Mouse (Mus musculus) WW6 (cell line): Measurements from ENCODE around the gene Cacna1a.

ENCODE experiments used
- DNase-seq: peaks from one replicate; pipeline ENCODE4 v3.0.0-alpha.2; 2013; ENCODE audit warnings: low read depth, low spot score

Gene Cacna1a

DNA sequence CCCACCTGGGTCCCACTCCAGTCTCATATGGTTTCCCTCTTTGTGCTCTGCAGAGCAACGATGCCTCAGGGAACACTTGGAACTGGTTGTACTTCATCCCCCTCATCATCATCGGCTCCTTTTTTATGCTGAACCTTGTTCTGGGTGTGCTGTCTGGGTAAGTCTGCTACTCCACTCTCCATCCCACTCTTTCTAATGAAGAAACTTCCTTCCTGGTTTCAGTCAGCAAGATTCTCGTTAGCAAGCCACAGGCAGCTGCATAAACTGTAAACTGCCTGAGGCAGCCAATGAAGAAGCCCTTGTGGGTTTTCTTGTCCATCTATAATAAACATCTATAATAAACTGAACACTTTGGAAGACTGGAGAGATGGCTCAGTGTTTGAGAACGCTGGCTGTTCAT is 145.1 kb downstream of the Cacna1a start:
- DNase-seq, result no peak

DNA sequence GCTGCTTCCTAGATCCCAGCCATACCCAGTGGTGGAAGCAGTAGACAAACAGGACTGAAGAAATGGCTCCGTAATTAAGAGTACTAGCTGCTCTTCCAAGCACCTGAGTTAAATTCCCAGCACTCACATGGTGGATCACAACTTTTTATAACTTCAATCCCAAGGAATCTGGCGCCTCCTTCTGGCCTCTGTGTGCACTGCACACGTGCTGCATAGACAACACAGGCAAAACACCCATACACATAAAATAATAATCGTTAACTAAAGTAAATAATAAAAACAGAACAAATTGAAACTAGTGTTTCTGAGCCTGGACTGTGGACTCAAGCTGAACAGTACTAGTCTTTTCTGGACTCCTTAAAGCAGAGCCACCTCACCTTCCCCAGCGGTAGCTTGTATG is 148.7 kb downstream of the Cacna1a start:
- no peak for DNase-seq

- DNase-seq, result peak; percentile 52
These were observed 151.1 kb downstream of the Cacna1a start for GRCm38 (mm10) chr8:84539376-84539775.

- DNase-seq, result no peak
These were observed 154.2 kb downstream of the Cacna1a start for GRCm38 (mm10) chr8:84542481-84542880.

DNA sequence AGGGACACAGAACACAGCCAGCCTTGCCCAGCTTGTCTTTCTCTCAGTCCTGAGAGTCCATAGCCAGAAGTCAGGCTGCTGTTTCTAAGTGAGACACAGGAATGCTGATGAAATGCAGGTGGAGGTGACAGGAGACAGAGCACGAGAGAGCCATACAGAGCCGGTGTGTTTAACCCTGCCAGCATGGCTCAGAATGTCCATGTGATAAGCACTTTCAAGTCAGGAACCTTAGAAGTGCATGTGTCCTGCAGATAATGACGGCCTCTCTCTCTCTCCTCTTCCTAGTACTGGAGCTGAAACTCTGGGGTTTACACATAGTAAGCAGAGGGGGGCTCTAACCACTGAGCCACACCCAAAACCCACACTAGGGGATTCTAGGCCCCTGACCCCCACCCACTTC is 157.3 kb downstream of the Cacna1a start:
- DNase-seq, result no peak

- no peak for DNase-seq
These were observed 164.2 kb downstream of the Cacna1a start for GRCm38 (mm10) chr8:84552457-84552856.

- no peak for DNase-seq
These were observed 164.9 kb downstream of the Cacna1a start for GRCm38 (mm10) chr8:84553106-84553505.

DNA sequence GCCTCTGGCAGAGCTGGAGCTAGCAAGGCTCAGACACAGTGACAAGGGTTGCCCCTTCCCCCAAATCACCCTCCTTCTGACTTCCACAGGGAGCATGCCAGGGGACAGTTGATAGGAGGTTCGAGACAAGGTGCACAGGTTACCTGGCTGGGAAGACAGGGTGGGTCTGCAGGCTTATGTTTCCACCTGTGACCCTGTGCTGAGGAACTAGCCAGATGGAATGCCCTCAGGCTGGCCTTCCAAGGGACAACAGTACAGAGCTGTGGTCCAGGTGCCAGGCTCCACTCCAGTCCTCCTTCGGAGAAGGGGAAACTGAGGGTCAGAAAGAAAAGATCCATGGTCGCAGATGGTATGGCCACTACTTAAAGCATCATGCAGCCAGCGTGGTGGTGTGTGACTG is 165.4 kb downstream of the Cacna1a start:
- no peak for DNase-seq

- no peak for DNase-seq
These were observed 166.2 kb downstream of the Cacna1a start for GRCm38 (mm10) chr8:84554301-84555027.

GRCm38 (mm10) chr8:84555269-84555668 is 167.0 kb downstream of the Cacna1a start:
- DNase-seq, result no peak

GRCm38 (mm10) chr8:84557936-84558335 is 169.7 kb downstream of the Cacna1a start:
- no peak for DNase-seq

DNA sequence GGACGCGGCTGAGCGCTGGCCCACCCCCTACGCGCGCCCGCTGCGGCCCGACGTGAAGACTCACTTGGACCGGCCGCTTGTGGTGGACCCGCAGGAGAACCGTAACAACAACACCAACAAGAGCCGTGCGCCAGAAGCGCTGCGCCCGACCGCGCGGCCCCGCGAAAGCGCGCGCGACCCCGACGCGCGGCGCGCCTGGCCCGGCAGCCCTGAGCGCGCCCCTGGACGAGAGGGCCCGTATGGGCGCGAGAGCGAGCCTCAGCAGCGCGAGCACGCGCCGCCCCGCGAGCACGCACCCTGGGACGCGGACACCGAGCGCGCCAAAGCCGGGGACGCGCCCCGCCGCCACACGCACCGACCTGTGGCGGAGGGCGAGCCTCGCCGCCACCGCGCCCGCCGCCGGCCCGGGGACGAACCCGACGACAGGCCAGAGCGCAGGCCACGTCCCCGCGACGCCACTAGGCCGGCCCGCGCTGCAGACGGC is 170.9 kb downstream of the Cacna1a start:
- no peak for DNase-seq

DNA sequence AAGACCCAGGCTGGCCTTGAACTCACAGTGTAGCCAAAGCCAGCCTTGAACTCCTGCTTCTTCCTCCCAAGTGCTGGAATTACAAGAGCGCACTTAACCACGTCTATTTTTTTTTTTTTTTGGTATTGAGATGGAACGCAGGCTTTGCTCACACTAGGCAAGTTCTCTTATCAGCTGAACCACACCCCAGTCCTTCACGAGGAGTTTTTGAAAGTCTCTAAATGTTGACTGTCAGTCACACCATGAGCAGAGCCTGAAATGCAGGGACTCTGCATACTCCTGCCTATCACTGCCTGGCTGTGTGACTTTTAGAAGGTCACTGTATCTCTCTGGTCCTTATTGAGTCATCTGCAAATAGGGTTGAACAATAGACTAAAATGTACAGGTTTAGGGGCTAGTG is 173.5 kb downstream of the Cacna1a start:
- DNase-seq, result no peak

DNA sequence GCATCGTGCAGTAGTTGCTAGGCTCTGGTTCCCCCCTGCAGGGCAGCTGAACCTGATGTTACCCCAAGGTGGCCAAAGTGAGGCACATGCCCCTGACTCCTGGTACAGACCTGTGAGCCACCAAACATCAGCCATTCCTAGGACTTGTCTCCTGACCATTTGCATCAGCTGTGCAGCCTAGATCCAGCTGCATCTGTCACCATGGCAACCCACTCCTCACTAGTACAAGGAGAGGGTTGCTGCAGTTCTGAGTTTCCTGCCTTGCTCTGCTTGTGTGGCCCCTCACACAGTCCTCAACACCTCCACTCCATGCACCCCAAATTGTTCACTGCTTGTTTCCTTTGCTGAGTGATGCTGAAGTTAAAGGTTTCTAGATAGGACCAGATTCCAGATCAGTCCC is 175.8 kb downstream of the Cacna1a start:
- no peak for DNase-seq

GRCm38 (mm10) chr8:84565577-84566360 is 177.5 kb downstream of the Cacna1a start:
- no peak for DNase-seq

GRCm38 (mm10) chr8:84566816-84567413 is 178.7 kb downstream of the Cacna1a start:
- no peak for DNase-seq

DNA sequence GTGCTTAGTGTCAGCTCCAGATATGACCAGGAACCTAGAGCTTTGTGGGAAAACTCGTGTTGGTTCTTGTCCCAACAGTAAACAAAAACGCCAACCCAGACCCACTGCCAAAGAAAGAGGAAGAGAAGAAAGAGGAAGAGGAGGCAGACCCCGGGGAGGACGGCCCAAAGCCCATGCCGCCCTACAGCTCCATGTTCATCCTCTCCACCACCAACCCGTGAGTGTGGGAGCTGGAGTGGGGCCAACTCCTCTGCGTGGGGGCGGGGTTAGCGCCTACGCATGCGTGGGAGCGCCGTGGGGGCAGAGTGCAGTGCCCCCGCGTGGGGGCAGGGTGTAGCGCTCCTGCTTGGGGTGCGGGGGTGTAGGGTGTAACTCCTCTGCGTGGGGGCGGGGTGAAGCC is 179.3 kb downstream of the Cacna1a start:
- no peak for DNase-seq

DNA sequence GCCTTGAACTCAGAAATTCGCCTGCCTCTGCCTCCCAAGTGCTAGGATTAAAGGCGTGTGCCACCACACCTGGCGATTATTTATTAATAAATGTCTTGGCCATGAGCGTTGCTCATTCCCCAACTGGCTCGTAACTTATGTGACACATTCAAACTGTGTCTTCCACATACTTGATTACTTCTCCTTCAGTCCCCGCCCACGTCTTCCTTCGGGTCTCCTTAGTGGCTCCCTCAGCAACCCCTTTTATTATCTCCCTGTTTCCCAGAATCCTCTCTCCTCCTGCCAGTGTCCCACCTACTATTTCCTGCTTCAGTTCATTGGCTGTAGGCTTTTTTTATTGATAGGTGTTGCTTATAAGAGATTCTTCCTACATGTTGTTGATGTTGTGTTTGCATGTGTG is 180.5 kb downstream of the Cacna1a start:
- DNase-seq, result no peak

DNA sequence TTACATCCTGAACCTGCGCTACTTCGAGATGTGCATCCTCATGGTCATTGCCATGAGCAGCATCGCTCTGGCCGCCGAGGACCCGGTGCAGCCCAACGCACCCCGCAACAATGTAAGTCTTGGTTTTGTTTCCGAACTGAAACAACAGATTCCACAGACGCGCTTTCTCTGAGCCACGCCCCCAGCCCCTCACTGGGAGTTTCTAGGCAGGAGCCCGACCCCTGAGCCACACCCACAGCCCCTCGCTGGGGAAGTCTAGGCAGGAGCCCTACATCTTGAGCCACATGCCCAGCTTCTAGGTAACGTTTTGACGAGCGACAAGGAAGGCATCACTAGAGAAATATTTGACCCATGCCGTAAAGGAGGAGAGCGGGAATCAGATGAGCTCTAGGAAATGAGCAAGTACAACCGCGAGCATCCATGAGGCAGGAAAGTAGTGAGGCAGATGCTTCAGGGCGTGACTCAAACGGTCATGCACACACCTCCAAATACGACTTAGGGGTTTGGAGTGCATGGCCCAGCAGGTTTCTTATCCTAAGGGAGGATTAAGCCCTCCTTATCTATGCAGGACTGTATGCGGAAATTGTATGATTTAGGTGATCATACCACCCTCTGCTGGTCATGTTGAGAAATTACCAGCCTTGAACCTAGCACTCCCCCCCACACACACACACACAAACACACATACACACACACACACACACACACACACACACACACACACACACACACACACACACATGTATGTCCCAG is 181.9 kb downstream of the Cacna1a start:
- no peak for DNase-seq

DNA sequence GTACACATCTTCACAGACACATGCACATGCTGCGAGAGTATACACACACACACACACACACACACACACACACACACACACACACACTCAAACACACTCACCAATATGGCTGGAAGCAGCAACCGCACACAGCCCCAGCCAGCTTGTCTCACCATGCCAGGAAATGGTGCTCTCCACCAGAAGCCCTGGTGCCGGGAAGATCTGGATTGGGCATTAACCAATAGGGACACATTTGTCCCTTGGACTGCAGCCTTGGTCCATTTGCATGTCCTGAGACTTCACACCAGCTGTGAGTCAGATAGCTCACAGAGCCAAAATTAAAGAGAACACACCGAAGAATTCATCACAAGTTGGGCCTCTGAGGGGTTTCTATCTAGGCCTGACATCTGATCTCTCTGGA is 189.2 kb downstream of the Cacna1a start:
- DNase-seq, result no peak

- no peak for DNase-seq
These were observed 191.4 kb downstream of the Cacna1a start for GRCm38 (mm10) chr8:84579595-84579994.

GRCm38 (mm10) chr8:84585311-84585710 is 197.1 kb downstream of the Cacna1a start:
- DNase-seq, result no peak
